Mouse (Mus musculus) cerebellum, adult 2 months (tissue): ENCODE measurements at regions not wholly inside any gene's neighbourhood (a gene's known extent, or its start where the extent isn't known, plus 50 kb on each side); places are given as distances from the start of the nearest gene placed in this dataset.
A peak's percentile ranks its signal among the peaks of the same experiment; 100 is the strongest.

ENCODE experiments used
- DNase-seq, 2 experiments: peaks; one replicate each; pipeline ENCODE4 v3.0.0; 2021
- H3K27ac ChIP-seq: fragments of 200-500 bp; 2 replicates; pipeline ENCODE4 v1.5.1; 2012; ENCODE audit warnings: low read length, control low read depth, inconsistent platforms; ENCODE audit not compliant: insufficient read depth
- H3K27me3 ChIP-seq: fragments of 200-500 bp; 2 replicates; pipeline ENCODE4 v1.6.1; 2012; ENCODE audit warnings: inconsistent platforms, mild to moderate bottlenecking, low read length, moderate library complexity; ENCODE audit not compliant: control insufficient read depth, insufficient read depth
- H3K4me1 ChIP-seq: fragments of 200-500 bp; 2 replicates; pipeline ENCODE4 v1.6.1; 2011; ENCODE audit warnings: low read length; ENCODE audit not compliant: control insufficient read depth, insufficient read depth
- H3K4me3 ChIP-seq: fragments of 200-500 bp; replicated peaks from 2 replicates; pipeline ENCODE3; 2011; ENCODE audit warnings: mild to moderate bottlenecking, low read depth, low read length, control low read depth; ENCODE audit not compliant: insufficient read depth
- CTCF ChIP-seq: fragments of 200-500 bp; IDR thresholded peaks from 2 replicates; pipeline ENCODE4 v1.5.1; 2011; ENCODE audit warnings: low read depth, mild to moderate bottlenecking, control low read depth, low read length, moderate library complexity, borderline replicate concordance; ENCODE audit not compliant: insufficient read depth
- POLR2A ChIP-seq: fragments of 200-500 bp; IDR thresholded peaks from 2 replicates; pipeline ENCODE4 v1.6.1; 2011; ENCODE audit warnings: low read length, control low read depth, borderline replicate concordance; ENCODE audit not compliant: insufficient read depth
- WGBS: fragments of 180-500 bp; shearing (Covaris S2); methylation state at CpG from one replicate; pipeline ENCODE4 v1.1.7; 2018; 5-methylcytosine and 5-hydroxymethylcytosine counted together

DNA sequence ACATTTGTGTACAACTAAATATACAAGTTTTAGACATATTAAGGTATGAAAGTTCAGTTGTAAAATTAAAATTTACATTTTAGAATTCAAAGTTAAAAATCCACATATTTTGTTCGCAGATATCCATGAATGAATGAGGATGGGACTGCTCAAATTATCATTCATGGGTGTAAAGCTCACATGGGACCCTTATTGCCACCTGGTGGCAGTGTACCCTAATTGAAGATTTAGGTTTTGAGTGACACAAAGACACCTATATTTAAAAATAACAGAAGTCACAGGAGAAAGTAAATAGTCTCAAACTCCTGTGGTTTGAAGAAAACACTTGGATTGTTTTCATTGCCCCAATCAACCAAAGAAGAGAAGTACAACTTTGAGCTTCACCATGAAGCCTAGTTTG is 492.8 kb upstream of the A1bg start:
- TF ChIP-seq CTCF: no peak
- TF ChIP-seq POLR2A: no peak
- Histone ChIP-seq H3K27ac (no peak overlapping the region), H3K4me3 (no peak overlapping the region), H3K4me1 (no peaks in the 10 kb centered on the region), H3K27me3 (no peaks in the 10 kb centered on the region)
- WGBS: 80% methylated on average over 1 of the region's 1 CpGs
- peak in 1 of 2 experiments; percentile 3 for DNase-seq

DNA sequence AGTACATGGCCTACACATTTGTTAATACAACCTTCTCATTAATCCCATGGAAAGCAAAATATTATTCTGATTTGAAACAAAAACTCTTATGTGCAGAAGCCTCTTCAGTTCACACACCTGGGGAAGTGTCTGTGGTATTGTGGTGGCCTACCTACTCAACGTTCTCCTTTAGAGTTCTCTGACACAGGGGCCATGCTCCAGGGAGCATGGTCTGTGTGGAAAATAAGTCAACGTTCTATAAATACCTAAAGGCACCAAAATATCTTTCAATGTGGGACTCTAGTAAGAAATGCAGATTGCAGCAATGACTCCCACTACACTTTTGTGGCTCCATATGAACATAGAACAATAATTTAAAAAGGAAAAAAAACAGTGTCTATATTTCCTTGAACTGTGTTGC is 489.0 kb upstream of the A1bg start:
- 82% methylated on average over 2 of the region's 2 CpGs for WGBS

DNA sequence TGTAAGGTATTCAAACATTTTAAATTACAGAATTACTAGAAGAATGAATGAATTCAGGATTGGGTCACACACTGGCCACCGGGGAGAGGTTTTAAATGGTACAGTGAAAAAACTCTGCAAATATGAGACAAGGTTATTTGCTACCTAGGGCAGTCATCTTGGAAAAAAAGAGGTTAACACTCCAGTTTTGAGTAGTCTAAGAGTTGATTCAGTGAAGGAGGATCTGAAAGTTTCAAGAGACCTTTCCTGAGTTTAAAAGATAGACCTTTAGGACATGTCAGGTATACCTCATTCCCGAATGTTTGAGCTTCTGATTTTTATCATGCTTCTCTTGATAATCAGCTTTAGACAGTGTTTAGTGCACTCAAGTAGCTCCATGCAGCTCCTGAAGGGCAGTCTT is 488.0 kb upstream of the A1bg start:
- no peak for TF ChIP-seq CTCF
- TF ChIP-seq POLR2A: no peak
- WGBS: 93% methylated on average over 2 of the region's 2 CpGs
- no peaks in the 10 kb centered on the region for H3K27me3 ChIP-seq

More for the DNA sequence above, 489.0 kb upstream of the A1bg start:
- no peak for DNase-seq
- Histone ChIP-seq H3K27me3 (no peaks in the 10 kb centered on the region), H3K27ac (no peak overlapping the region), H3K4me1 (no peaks in the 10 kb centered on the region), H3K4me3 (no peak overlapping the region)
- TF ChIP-seq CTCF (no peak), POLR2A (no peak)

DNA sequence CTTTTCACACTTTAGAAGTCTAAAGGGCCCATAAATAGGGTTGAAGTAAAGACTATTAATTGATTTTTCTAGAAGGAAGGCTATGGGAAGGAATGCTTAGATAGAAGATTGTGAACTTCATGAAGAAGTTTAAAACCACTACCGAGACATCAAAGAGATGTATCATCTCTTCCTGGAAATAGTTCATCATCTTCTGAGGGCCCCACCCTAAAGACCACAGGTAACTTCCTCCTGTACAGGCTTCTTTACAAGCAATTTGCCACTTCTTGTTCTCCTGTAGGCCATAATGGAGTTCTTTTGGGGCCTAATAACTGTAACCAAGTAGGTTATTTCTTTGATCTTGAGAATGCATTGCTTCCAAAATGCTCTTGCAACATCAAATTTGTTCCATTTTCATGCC is 485.8 kb upstream of the A1bg start:
- no peak for DNase-seq
- 98% methylated on average over 1 of the region's 1 CpGs for WGBS
- no peaks in the 10 kb centered on the region for H3K27me3 ChIP-seq
- no peak overlapping the region for H3K27ac ChIP-seq
- no peaks in the 10 kb centered on the region for H3K4me1 ChIP-seq
- TF ChIP-seq CTCF (no peak), POLR2A (no peak)
- no peak overlapping the region for H3K4me3 ChIP-seq

More for the DNA sequence above, 488.0 kb upstream of the A1bg start:
- no peak overlapping the region for H3K27ac ChIP-seq
- no peak for DNase-seq
- H3K4me3 ChIP-seq: no peak overlapping the region
- no peaks in the 10 kb centered on the region for H3K4me1 ChIP-seq

DNA sequence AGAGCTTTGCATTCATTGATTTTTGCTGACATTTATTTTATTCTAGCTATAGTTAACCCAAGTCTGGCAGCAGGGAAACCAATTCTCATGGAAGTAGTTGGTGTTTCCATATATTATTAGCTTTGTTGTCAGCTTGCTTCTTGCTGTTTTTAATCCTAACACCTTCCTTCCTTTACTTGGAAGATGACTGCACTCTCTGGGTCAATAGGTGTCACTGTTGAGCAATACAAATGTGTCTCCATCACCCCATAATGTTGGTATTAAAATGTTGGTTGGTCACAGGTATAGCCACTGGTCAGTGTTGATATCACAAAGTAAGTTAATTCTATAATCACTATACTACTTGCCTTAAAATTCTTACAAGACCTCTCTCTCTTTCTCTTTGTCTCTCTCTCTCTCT is 477.9 kb upstream of the A1bg start:
- Histone ChIP-seq H3K4me1 (no peaks in the 10 kb centered on the region), H3K27me3 (no peaks in the 10 kb centered on the region), H3K4me3 (no peak overlapping the region), H3K27ac (no peak overlapping the region)
- no peak for TF ChIP-seq CTCF
- no peak for TF ChIP-seq POLR2A
- DNase-seq: peak in 1 of 2 experiments; percentile 4

DNA sequence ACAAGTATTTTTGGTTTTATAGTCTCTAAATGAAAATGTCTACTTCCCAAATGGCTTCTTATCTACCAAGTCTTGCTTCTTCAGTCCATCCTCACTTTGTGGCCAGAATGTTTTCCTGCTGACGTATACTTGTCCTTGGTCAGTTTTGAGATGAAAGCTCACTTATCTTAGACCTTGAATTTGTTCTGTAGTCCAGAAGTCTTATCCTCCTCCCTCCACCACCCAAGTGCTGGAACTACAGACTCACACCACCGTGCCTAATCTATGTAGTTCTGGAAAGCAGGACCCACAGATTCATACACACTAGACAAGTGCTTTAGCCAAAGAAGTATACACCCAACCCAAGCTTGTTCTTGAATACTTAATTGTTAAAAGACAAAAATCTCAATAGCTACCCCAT is 477.2 kb upstream of the A1bg start:
- Histone ChIP-seq H3K4me1 (no peaks in the 10 kb centered on the region), H3K27me3 (no peaks in the 10 kb centered on the region), H3K27ac (no peak overlapping the region), H3K4me3 (no peak overlapping the region)
- no peak for TF ChIP-seq POLR2A
- TF ChIP-seq CTCF: no peak
- no peak for DNase-seq
- 87% methylated on average over 2 of the region's 2 CpGs for WGBS

DNA sequence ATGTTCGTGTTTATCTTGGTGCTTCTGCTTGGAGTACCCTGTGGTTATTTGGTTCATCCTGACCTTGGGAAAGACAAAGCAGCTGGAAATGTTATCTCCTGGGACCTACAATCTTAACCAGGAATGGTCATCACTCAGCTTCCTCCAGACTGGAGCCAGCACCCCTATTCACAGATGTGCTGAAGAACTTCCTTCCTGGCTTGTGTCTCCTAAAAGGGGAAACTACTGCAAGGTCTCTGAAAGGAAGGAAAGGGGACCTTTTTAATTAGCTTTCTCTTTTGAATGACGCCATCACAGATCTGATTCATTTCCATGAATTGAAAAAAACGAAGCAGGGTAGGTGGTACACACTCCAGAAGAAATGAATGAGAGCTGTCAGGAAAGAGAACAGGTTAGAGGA is 476.0 kb upstream of the A1bg start:
- WGBS: 87% methylated on average over 3 of the region's 3 CpGs
- DNase-seq: no peak
- H3K27me3 ChIP-seq: no peaks in the 10 kb centered on the region
- TF ChIP-seq CTCF (no peak), POLR2A (no peak)
- H3K27ac ChIP-seq: no peak overlapping the region
- no peak overlapping the region for H3K4me3 ChIP-seq
- H3K4me1 ChIP-seq: no peaks in the 10 kb centered on the region

DNA sequence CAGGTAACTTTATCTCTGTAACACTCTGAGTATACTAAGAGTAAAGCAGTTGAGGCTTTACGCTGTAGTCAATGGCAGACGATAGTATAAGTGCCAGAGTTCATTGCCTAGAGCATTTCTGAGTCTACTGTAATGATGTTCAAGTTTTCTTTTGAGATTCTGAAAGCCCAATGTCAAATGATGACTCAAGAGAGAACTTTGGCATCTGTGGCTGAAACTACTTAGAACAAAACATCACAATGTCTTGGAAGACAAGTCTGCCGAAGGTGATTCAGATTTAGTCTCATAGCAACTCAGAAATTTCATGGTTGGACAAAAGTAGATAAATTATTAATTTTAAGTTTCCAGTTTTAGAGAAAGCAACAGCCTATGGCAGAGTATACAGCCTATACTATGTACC is 474.2 kb upstream of the A1bg start:
- TF ChIP-seq POLR2A (no peak), CTCF (no peak)
- Histone ChIP-seq H3K27ac (no peak overlapping the region), H3K27me3 (no peaks in the 10 kb centered on the region), H3K4me3 (no peak overlapping the region), H3K4me1 (no peaks in the 10 kb centered on the region)
- DNase-seq: no peak
- 91% methylated on average over 3 of the region's 3 CpGs for WGBS
